Mouse (Mus musculus): ENCODE measurements around the gene Capn13. TPM values are rescaled to one million over a fixed set of nuclear protein-coding genes. Genes with fewer than 3 reads are reported as not detected.

Capn13 gene
- polyA plus RNA-seq, 1 experiment from 2014 or later: 0.18 TPM

GRCm38 (mm10) chr17:73314786-73315185 lies 85.9 kb downstream of the Capn13 start:
- no peak overlapping the region for H3K4me2 ChIP-seq (replicated peaks; ENCODE audit: low read depth, low read length)
- no peak overlapping the region for H3K4me3 ChIP-seq (ENCODE audit: low read length)
- H3K27ac ChIP-seq (ENCODE audit: low read depth, low read length): no peak overlapping the region
- H3K9ac ChIP-seq (ENCODE audit: low read depth, low read length): no peak overlapping the region
- H3K36me3 ChIP-seq (ENCODE audit: control insufficient read depth, insufficient read depth, low read length): no peaks in the 10 kb centered on the region
- no peaks in the 10 kb centered on the region for H3K4me1 ChIP-seq (ENCODE audit: control insufficient read depth, insufficient read depth, low read length)
- no peaks in the 10 kb centered on the region for H3K27me3 ChIP-seq (ENCODE audit: control insufficient read depth, insufficient read depth, low read length)
- WGBS: 57% methylated on average over 13 of the region's 13 CpGs
- ATAC-seq (ENCODE audit: low FRiP score, low TSS enrichment): no peak
- no peaks in the 10 kb centered on the region for H3K9me3 ChIP-seq (ENCODE audit: control insufficient read depth, low read length)

GRCm38 (mm10) chr17:73311491-73311890 lies 89.2 kb downstream of the Capn13 start:
- H3K9ac ChIP-seq (ENCODE audit: low read depth, low read length): no peak overlapping the region
- H3K4me3 ChIP-seq (ENCODE audit: low read length): no peak overlapping the region
- H3K4me1 ChIP-seq (ENCODE audit: control insufficient read depth, insufficient read depth, low read length): no peaks in the 10 kb centered on the region
- no peak overlapping the region for H3K27ac ChIP-seq (ENCODE audit: low read depth, low read length)
- no peak overlapping the region for H3K4me2 ChIP-seq (replicated peaks; ENCODE audit: low read depth, low read length)
- no peaks in the 10 kb centered on the region for H3K27me3 ChIP-seq (ENCODE audit: control insufficient read depth, insufficient read depth, low read length)
- 93% methylated on average over 5 of the region's 5 CpGs for WGBS
- ATAC-seq (ENCODE audit: low FRiP score, low TSS enrichment): no peak
- H3K36me3 ChIP-seq (ENCODE audit: control insufficient read depth, insufficient read depth, low read length): no peaks in the 10 kb centered on the region
- no peaks in the 10 kb centered on the region for H3K9me3 ChIP-seq (ENCODE audit: control insufficient read depth, low read length)

- ATAC-seq (ENCODE audit: low FRiP score, low TSS enrichment): no peak
- Histone ChIP-seq H3K4me3 (ENCODE audit: low read length) (no peak overlapping the region), H3K4me2 (replicated peaks; ENCODE audit: low read depth, low read length) (no peak overlapping the region), H3K4me1 (ENCODE audit: control insufficient read depth, insufficient read depth, low read length) (no peaks in the 10 kb centered on the region), H3K9me3 (ENCODE audit: control insufficient read depth, low read length) (no peaks in the 10 kb centered on the region), H3K27ac (ENCODE audit: low read depth, low read length) (no peak overlapping the region), H3K9ac (ENCODE audit: low read depth, low read length) (no peak overlapping the region), H3K27me3 (ENCODE audit: control insufficient read depth, insufficient read depth, low read length) (no peaks in the 10 kb centered on the region), H3K36me3 (ENCODE audit: control insufficient read depth, insufficient read depth, low read length) (no peaks in the 10 kb centered on the region)
- WGBS: 67% methylated on average over 4 of the region's 4 CpGs
Measured at GRCm38 (mm10) chr17:73308691-73309090, 92.0 kb downstream of the Capn13 start.

GRCm38 (mm10) chr17:73306626-73307025 lies 94.0 kb downstream of the Capn13 start:
- Histone ChIP-seq H3K4me1 (ENCODE audit: control insufficient read depth, insufficient read depth, low read length) (0 out of 2 replicates have a peak, but pooled peaks cover 2% of the 10 kb centered on the region), H3K4me2 (replicated peaks; ENCODE audit: low read depth, low read length) (no peak overlapping the region), H3K9me3 (ENCODE audit: control insufficient read depth, low read length) (no peaks in the 10 kb centered on the region), H3K36me3 (ENCODE audit: control insufficient read depth, insufficient read depth, low read length) (no peaks in the 10 kb centered on the region), H3K27ac (ENCODE audit: low read depth, low read length) (no peak overlapping the region), H3K27me3 (ENCODE audit: control insufficient read depth, insufficient read depth, low read length) (no peaks in the 10 kb centered on the region), H3K9ac (ENCODE audit: low read depth, low read length) (no peak overlapping the region), H3K4me3 (ENCODE audit: low read length) (no peak overlapping the region)
- 51% methylated on average over 7 of the region's 7 CpGs for WGBS
- no peak for ATAC-seq (ENCODE audit: low FRiP score, low TSS enrichment)

- Histone ChIP-seq H3K4me3 (ENCODE audit: low read length) (no peak overlapping the region), H3K27me3 (ENCODE audit: control insufficient read depth, insufficient read depth, low read length) (no peaks in the 10 kb centered on the region), H3K36me3 (ENCODE audit: control insufficient read depth, insufficient read depth, low read length) (no peaks in the 10 kb centered on the region), H3K27ac (ENCODE audit: low read depth, low read length) (no peak overlapping the region), H3K4me2 (replicated peaks; ENCODE audit: low read depth, low read length) (no peak overlapping the region), H3K9ac (ENCODE audit: low read depth, low read length) (no peak overlapping the region), H3K4me1 (ENCODE audit: control insufficient read depth, insufficient read depth, low read length) (0 out of 2 replicates have a peak, but pooled peaks cover 3% of the 10 kb centered on the region), H3K9me3 (ENCODE audit: control insufficient read depth, low read length) (no peaks in the 10 kb centered on the region)
- WGBS: 58% methylated on average over 9 of the region's 9 CpGs
- peak; percentile 53; the same call in 1 of the 2 replicates for ATAC-seq (ENCODE audit: low FRiP score, low TSS enrichment)
Measured at GRCm38 (mm10) chr17:73305622-73306021, 95.0 kb downstream of the Capn13 start.

DNA sequence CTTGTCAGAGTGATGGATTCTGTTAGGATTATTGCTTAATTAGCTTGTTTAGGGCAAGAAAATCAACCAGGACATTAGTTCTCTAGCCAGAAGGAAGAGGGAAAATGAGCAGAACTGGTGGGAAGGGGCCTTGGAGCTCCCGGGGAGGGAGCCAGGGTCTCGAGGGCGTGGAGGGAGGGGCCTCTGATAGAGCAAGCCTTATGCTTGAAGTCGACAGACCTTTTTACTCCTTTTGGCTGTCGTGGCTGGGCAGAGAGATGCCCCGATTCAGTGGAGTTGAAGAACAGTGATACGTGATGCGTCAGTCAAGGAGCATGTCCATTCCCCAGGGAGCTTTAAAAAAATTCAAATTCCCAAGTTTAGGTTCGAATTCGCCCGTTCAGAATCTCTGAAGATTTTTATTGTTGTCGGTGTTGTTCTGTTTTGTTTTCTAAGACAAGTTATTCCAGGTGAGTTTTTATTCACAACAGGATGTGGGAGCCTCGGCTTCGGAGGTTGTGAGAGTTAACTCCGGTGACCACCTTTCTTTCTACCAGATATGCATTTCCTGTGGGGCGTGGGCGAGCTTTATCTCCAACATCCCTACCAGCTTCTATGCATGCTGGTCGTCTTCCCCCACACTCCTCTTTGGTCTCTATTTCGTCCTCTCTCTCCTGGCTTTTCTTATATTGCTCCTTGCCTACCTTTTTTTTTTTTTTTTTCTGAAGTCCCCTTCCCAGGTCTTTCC lies 96.4 kb downstream of the Capn13 start:
- Histone ChIP-seq H3K27ac (ENCODE audit: low read depth, low read length) (no peak overlapping the region), H3K36me3 (ENCODE audit: control insufficient read depth, insufficient read depth, low read length) (no peaks in the 10 kb centered on the region), H3K4me1 (ENCODE audit: control insufficient read depth, insufficient read depth, low read length) (0 out of 2 replicates have a peak, but pooled peaks cover 3% of the 10 kb centered on the region), H3K4me3 (ENCODE audit: low read length) (no peak overlapping the region), H3K27me3 (ENCODE audit: control insufficient read depth, insufficient read depth, low read length) (no peaks in the 10 kb centered on the region), H3K9ac (ENCODE audit: low read depth, low read length) (no peak overlapping the region), H3K9me3 (ENCODE audit: control insufficient read depth, low read length) (no peaks in the 10 kb centered on the region), H3K4me2 (replicated peaks; ENCODE audit: low read depth, low read length) (no peak overlapping the region)
- WGBS: 50% methylated on average over 19 of the region's 19 CpGs
- no peak for ATAC-seq (ENCODE audit: low FRiP score, low TSS enrichment)

- Histone ChIP-seq H3K4me2 (replicated peaks; ENCODE audit: low read depth, low read length) (no peak overlapping the region), H3K27ac (ENCODE audit: low read depth, low read length) (no peak overlapping the region), H3K9me3 (ENCODE audit: control insufficient read depth, low read length) (no peaks in the 10 kb centered on the region), H3K4me3 (ENCODE audit: low read length) (no peak overlapping the region), H3K4me1 (ENCODE audit: control insufficient read depth, insufficient read depth, low read length) (0 out of 2 replicates have a peak, but pooled peaks cover 3% of the 10 kb centered on the region), H3K9ac (ENCODE audit: low read depth, low read length) (no peak overlapping the region), H3K27me3 (ENCODE audit: control insufficient read depth, insufficient read depth, low read length) (no peaks in the 10 kb centered on the region), H3K36me3 (ENCODE audit: control insufficient read depth, insufficient read depth, low read length) (no peaks in the 10 kb centered on the region)
- 62% methylated on average over 13 of the region's 13 CpGs for WGBS
- ATAC-seq (ENCODE audit: low FRiP score, low TSS enrichment): no peak
Measured at GRCm38 (mm10) chr17:73303676-73304075, 97.0 kb downstream of the Capn13 start.

GRCm38 (mm10) chr17:73303217-73303616 lies 97.4 kb downstream of the Capn13 start:
- Histone ChIP-seq H3K9ac (ENCODE audit: low read depth, low read length) (no peak overlapping the region), H3K27me3 (ENCODE audit: control insufficient read depth, insufficient read depth, low read length) (no peaks in the 10 kb centered on the region), H3K9me3 (ENCODE audit: control insufficient read depth, low read length) (no peaks in the 10 kb centered on the region), H3K4me1 (ENCODE audit: control insufficient read depth, insufficient read depth, low read length) (0 out of 2 replicates have a peak, but pooled peaks cover 3% of the 10 kb centered on the region), H3K4me3 (ENCODE audit: low read length) (no peak overlapping the region), H3K4me2 (replicated peaks; ENCODE audit: low read depth, low read length) (no peak overlapping the region), H3K27ac (ENCODE audit: low read depth, low read length) (no peak overlapping the region), H3K36me3 (ENCODE audit: control insufficient read depth, insufficient read depth, low read length) (no peaks in the 10 kb centered on the region)
- 27% methylated on average over 5 of the region's 5 CpGs for WGBS
- no peak; the same call in 1 of the 2 replicates for ATAC-seq (ENCODE audit: low FRiP score, low TSS enrichment)

- Histone ChIP-seq H3K27me3 (ENCODE audit: control insufficient read depth, insufficient read depth, low read length) (no peaks in the 10 kb centered on the region), H3K9ac (ENCODE audit: low read depth, low read length) (no peak overlapping the region), H3K4me3 (ENCODE audit: low read length) (no peak overlapping the region), H3K9me3 (ENCODE audit: control insufficient read depth, low read length) (no peaks in the 10 kb centered on the region), H3K4me2 (replicated peaks; ENCODE audit: low read depth, low read length) (no peak overlapping the region), H3K36me3 (ENCODE audit: control insufficient read depth, insufficient read depth, low read length) (no peaks in the 10 kb centered on the region), H3K4me1 (ENCODE audit: control insufficient read depth, insufficient read depth, low read length) (0 out of 2 replicates have a peak, but pooled peaks cover 3% of the 10 kb centered on the region), H3K27ac (ENCODE audit: low read depth, low read length) (no peak overlapping the region)
- 7% methylated on average over 10 of the region's 10 CpGs for WGBS
- peak; percentile 50; the same call in 1 of the 2 replicates for ATAC-seq (ENCODE audit: low FRiP score, low TSS enrichment)
Measured at GRCm38 (mm10) chr17:73302104-73302503, 98.6 kb downstream of the Capn13 start.
